Mouse (Mus musculus): ENCODE measurements around the gene Paf1.

DNA sequence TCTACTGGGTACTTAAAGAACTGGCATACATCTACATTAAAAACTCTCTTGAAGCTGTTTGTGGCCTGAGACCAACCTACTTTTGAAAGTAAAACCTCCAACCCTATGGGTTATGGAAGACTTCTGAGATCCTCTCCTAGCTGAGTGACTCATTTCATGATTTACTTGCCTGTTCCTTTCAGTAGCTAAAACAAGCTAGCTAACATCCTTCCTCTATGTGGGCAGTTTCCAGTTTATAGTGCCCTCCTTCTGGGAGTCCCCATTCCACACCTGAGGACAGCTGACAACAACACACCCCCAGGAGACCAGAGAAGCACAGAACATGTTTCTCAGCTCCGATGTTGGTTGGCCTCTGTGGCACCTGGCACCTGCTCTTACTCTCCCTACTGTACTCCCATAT is 30.3 kb downstream of the Paf1 start:
- no peak for TF ChIP-seq EP300 (IDR thresholded peaks at IDR 0.05; ENCODE audit: low read depth)
- TF ChIP-seq CTCF (IDR thresholded peaks at IDR 0.05; ENCODE audit: low read depth), result no peak

All from liver, embryonic 14.5 days (tissue).